Mouse (Mus musculus): ENCODE data around the gene Thegl.
"Not testable (repeated sequence)": the region's sequence is repeated elsewhere in the genome, so short reads cannot be mapped to it uniquely, and the experiment has no call there.

Gene Thegl

DNA sequence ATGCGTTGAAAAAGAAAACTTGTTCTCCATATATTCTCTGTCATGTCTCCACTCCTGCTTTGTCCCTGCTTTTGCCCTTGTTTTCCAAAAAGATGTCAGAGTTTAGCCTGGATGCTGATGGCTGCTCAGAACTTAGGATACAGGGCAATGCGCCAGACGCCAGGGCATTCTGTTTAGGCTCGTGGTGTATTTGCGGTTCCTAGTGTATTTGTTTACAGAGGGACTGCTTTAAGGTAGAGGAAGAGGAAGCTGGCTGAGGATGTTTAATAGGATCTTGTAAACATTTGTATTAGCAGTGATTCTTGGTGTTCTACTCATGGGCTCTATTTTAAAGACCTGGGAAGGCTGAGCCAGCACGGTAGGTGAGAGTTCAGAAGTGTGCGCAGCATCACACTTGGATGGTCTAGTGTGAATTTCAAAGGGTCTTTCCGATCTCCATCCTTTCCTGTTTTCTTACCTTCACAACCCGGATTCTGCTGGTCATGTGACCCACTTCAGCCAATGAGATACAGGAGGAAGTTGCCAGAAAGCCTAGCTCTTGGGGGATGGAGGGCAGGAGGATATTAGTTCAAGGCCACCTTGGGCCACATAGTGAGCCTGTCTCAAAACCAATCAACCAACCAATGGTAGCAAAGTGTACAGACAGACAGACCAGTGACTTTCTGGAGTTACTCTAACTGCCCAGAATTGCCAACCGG lies 70.1 kb downstream of the Thegl start:
- ChIA-PET CTCF (interaction anchor here in 2 of 4 experiments (0.9 to 2.2 kb wide), 8 partner anchors 8 to 138 kb away, joined by 3 to 8 read pairs (median 3); no protein-coding TSS in a partner anchor), POLR2A (interaction anchor here in 2 of 4 experiments (0.7 to 2.8 kb wide), 21 partner anchors 8 to 224 kb away, joined by 3 to 13 read pairs (median 4); partner anchors contain the start of genes Hopx (in 1 of the 2), Noa1 (in 1 of the 2), Paics (in 1 of the 2) and Polr2b (in 1 of the 2))

- CTCF ChIA-PET, result interaction anchor here in 3 of 4 experiments (0.9 to 2.2 kb wide), 12 partner anchors 9 to 137 kb away, joined by 3 to 8 read pairs (median 3); partner anchors contain the start of gene Hopx (in 1 of the 3)
- POLR2A ChIA-PET, result interaction anchor here in 2 of 4 experiments (0.7 to 2.8 kb wide), 32 partner anchors 8 to 224 kb away, joined by 3 to 13 read pairs (median 4); partner anchors contain the start of genes Hopx (in 1 of the 2), Noa1 (in 1 of the 2), Paics (in 1 of the 2) and Polr2b (in 1 of the 2)
These were observed 70.7 kb downstream of the Thegl start for GRCm38 (mm10) chr5:77086541-77086940.

- CTCF ChIA-PET, result interaction anchor here in 3 of 4 experiments (0.6 to 2.2 kb wide), 13 partner anchors 9 to 137 kb away, joined by 3 to 8 read pairs (median 3); partner anchors contain the start of gene Hopx (in 1 of the 3)
These were observed 71.3 kb downstream of the Thegl start for GRCm38 (mm10) chr5:77087122-77087521.

GRCm38 (mm10) chr5:77089294-77089693 lies 73.5 kb downstream of the Thegl start:
- ChIA-PET POLR2A (interaction anchor here in 3 of 4 experiments (0.6 to 1.7 kb wide), 7 partner anchors 14 to 262 kb away, joined by 3 to 4 read pairs (median 4); no protein-coding TSS in a partner anchor), CTCF (interaction anchor here (0.5 to 2.8 kb wide), 37 partner anchors 9 to 164 kb away, joined by 3 to 14 read pairs (median 4); partner anchors contain the start of gene Spink2 (in 1 of the 4))

More at GRCm38 (mm10) chr5:77087122-77087521, 71.3 kb downstream of the Thegl start:
- POLR2A ChIA-PET, result interaction anchor here in 3 of 4 experiments (0.6 to 2.8 kb wide), 29 partner anchors 8 to 223 kb away, joined by 3 to 13 read pairs (median 4); partner anchors contain the start of genes Hopx (in 1 of the 3), Noa1 (in 1 of the 3), Paics (in 1 of the 3) and Polr2b (in 1 of the 3)

GRCm38 (mm10) chr5:77089901-77090300 lies 74.1 kb downstream of the Thegl start:
- POLR2A ChIA-PET, result interaction anchor here in 3 of 4 experiments (0.6 to 1.7 kb wide), 6 partner anchors 18 to 262 kb away, joined by 3 to 4 read pairs (median 4); no protein-coding TSS in a partner anchor
- CTCF ChIA-PET, result interaction anchor here (0.5 to 2.8 kb wide), 20 partner anchors 10 to 516 kb away, joined by 3 to 14 read pairs (median 5); no protein-coding TSS in a partner anchor

GRCm38 (mm10) chr5:77090521-77091096 lies 74.8 kb downstream of the Thegl start:
- POLR2A ChIA-PET, result interaction anchor here in 2 of 4 experiments (0.6 to 1.2 kb wide), 3 partner anchors 16 to 138 kb away, joined by 3 to 5 read pairs (median 4); no protein-coding TSS in a partner anchor
- CTCF ChIA-PET, result interaction anchor here (0.7 to 2.8 kb wide), 5 partner anchors 18 to 517 kb away, joined by 3 to 14 read pairs (median 9); no protein-coding TSS in a partner anchor

DNA sequence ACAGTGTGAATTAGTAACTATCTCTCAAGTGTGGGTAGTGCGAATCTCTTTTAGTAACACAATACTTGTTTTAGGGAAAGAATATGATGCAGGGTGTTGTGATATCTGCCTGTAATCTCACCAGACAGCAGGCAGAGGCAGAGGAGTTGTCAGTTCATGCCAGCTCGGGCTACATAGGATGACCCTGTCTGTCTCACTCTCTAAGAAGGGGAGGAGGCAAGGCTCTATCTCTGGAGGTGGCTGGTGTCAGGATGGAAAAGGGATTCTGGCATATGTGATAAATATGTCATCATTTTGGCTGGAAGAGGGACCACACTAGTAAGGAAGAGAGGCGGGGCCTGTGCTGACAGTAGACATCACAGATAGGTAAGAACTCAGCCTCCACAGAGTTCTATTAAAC lies 76.1 kb downstream of the Thegl start:
- ChIA-PET CTCF (no interaction called here), POLR2A (no interaction called here)

- POLR2A ChIA-PET, result interaction anchor here in 1 of 4 experiments (0.7 kb wide), 1 partner anchor 15 kb away, joined by 3 read pairs; no protein-coding TSS in a partner anchor
- CTCF ChIA-PET, result no interaction called here
These were observed 76.7 kb downstream of the Thegl start for GRCm38 (mm10) chr5:77092531-77092930.

DNA sequence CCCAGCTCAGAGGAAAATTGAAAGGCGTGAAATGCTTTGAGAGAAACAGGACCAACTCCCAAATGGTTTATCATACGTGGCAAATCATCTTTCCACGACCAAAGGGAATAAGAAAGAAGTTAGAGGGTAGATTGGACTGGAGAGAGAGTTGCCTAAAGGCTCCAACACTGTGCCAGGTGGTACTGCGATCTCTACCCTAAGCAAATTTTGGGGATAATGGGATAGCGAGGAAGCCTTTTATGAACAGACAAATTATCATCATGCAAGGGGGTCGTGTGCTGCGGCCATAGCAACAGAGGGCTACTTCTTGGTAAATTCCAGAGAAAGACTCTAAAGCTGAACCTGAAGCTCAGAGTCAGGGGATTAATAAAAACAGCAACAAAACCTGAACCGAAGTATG lies 78.1 kb downstream of the Thegl start:
- ChIA-PET POLR2A (interaction anchor here in 3 of 4 experiments (0.6 to 1.2 kb wide), 6 partner anchors 8 to 1486 kb away, joined by 3 to 4 read pairs (median 3); no protein-coding TSS in a partner anchor), CTCF (interaction anchor here in 1 of 4 experiments (0.9 kb wide), 1 partner anchor 100 kb away, joined by 3 read pairs; no protein-coding TSS in a partner anchor)

DNA sequence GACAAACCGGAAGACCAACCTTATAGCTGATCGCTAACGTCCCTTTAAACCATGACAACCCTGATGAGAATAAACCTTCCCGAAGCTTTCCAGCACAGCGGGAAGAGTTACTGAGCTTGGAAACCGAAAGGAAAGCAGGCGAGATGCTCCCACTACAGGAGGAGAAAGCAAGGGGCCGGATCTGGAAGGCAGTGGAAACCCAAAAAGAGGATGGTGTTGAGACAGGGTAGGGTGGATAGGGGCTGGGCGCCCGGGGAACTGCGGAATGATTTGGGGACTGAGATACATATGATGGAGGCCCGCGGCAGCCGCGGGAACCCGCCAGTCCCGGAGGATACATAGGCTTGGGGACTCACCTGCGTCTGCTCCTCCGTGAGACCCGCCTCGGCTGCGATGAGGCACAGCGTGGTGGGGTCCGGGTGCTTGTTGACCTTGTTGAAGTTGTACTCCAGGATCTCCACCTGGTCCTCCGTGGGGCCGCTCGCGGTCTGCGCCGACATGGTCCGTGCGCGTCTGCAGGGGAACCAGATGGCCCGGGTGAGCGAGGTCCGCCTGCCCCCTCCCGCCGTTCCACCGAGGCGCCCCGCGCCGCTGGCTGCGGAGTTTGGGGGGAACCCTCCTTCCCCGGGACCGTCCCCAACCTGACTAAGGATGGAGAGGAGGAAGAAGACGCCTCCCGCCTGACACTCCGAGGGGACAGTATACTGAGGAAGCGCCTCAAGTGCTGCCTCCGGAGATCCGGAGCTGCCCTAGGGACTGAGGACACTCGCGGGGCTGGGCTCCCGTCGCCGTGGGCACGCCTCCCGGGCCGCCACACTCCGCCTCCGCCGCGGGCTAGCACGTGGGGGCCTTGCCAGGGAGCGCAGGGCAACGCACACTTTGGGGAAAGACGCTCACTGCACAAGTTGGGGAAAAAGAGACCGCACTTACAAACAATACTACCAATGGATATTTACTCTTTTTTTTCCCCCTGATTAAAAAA lies 79.0 kb downstream of the Thegl start:
- POLR2A ChIA-PET, result interaction anchor here in 3 of 4 experiments (0.6 to 1.2 kb wide), 8 partner anchors 8 to 1485 kb away, joined by 3 to 6 read pairs (median 3); no protein-coding TSS in a partner anchor

GRCm38 (mm10) chr5:77096194-77096593 lies 80.4 kb downstream of the Thegl start:
- POLR2A ChIA-PET, result interaction anchor here in 2 of 4 experiments (0.8 to 1.4 kb wide), 3 partner anchors 9 to 131 kb away, joined by 3 to 6 read pairs (median 4); no protein-coding TSS in a partner anchor
- CTCF ChIA-PET, result not testable (repeated sequence)

More for the DNA sequence above, 79.0 kb downstream of the Thegl start:
- CTCF ChIA-PET, result interaction anchor here in 1 of 4 experiments (0.9 kb wide), 1 partner anchor 100 kb away, joined by 3 read pairs; no protein-coding TSS in a partner anchor

- ChIA-PET CTCF (no interaction called here), POLR2A (interaction anchor here in 1 of 4 experiments (1.4 kb wide), 1 partner anchor 11 kb away, joined by 3 read pairs; no protein-coding TSS in a partner anchor)
These were observed 81.9 kb downstream of the Thegl start for GRCm38 (mm10) chr5:77097686-77098085.

GRCm38 (mm10) chr5:77098874-77099273 lies 83.1 kb downstream of the Thegl start:
- POLR2A ChIA-PET, result no interaction called here
- CTCF ChIA-PET, result interaction anchor here in 2 of 4 experiments (1.2 to 2.2 kb wide), 3 partner anchors 9 to 124 kb away, joined by 3 to 8 read pairs (median 4); no protein-coding TSS in a partner anchor

- POLR2A ChIA-PET, result interaction anchor here in 1 of 4 experiments (0.8 kb wide), 1 partner anchor 37 kb away, joined by 3 read pairs; no protein-coding TSS in a partner anchor
- CTCF ChIA-PET, result interaction anchor here in 2 of 4 experiments (1.2 to 2.2 kb wide), 3 partner anchors 10 to 124 kb away, joined by 3 to 8 read pairs (median 4); no protein-coding TSS in a partner anchor
These were observed 83.6 kb downstream of the Thegl start for GRCm38 (mm10) chr5:77099317-77099996.

DNA sequence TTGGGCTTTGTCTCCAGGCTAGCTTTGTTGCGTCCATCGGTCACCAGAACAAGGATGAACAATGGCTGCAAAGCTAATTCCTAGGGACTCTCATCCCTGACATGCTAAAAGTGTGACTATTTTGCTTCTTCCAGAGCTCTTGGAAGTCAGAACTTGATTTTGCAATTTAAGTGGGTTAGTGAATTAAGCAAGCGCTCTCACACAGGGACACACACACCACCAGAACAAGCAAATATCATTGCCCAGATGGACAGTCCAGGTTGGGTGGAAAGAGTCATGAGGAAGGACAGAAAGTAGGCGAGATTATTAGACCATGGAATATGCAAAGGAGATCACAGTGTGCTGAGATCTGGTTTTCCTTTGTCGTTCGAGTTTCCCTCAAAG lies 84.2 kb downstream of the Thegl start:
- ChIA-PET CTCF (interaction anchor here in 2 of 4 experiments (1.2 to 2.2 kb wide), 3 partner anchors 11 to 123 kb away, joined by 3 to 8 read pairs (median 4); no protein-coding TSS in a partner anchor), POLR2A (interaction anchor here in 1 of 4 experiments (0.8 kb wide), 1 partner anchor 36 kb away, joined by 3 read pairs; no protein-coding TSS in a partner anchor)

DNA sequence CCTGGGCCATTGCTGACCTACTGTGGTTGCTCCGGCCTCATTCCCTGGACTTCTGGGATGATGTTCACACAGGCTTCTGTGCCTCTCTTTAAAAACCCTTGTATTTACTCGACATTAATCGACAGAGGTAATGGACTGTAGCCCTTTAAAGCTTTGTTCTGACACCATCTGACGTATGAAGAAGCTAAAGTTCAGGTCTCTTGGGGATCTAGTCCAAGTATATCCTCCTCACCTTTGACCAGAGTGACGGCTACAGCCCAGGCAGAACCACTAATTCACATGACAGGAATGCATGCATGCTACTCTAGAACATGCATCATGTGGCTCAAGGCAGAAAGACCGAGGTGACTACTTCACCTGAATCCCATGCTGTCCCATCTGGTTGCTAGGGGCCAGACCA lies 84.9 kb downstream of the Thegl start:
- POLR2A ChIA-PET, result no interaction called here
- CTCF ChIA-PET, result interaction anchor here in 1 of 4 experiments (2.2 kb wide), 1 partner anchor 11 kb away, joined by 8 read pairs; no protein-coding TSS in a partner anchor
